Mouse (Mus musculus) olfactory bulb, adult 2 months (tissue): ENCODE results near the gene Myoz1.

ENCODE experiments used
- CTCF ChIP-seq: fragments of 200-500 bp; IDR thresholded peaks from 2 replicates; pipeline ENCODE4 v1.5.1; 2012; ENCODE audit warnings: low read depth, mild to moderate bottlenecking, low read length, moderate library complexity; ENCODE audit not compliant: insufficient read depth
- POLR2A ChIP-seq: fragments of 200-500 bp; IDR thresholded peaks from 2 replicates; pipeline ENCODE4 v1.6.1; 2012; ENCODE audit warnings: mild to moderate bottlenecking, low read depth, low read length, moderate library complexity; ENCODE audit not compliant: insufficient read depth

GRCm38 (mm10) chr14:20615075-20615474 is 41.3 kb downstream of the Myoz1 start:
- TF ChIP-seq CTCF (no peak), POLR2A (no peak)
